Mouse (Mus musculus) kidney, adult 2 months (tissue): Measurements from ENCODE around the gene Farsa. TPM values are rescaled to one million over a fixed set of nuclear protein-coding genes. Genes with fewer than 3 reads are reported as not detected.

Experiments
- DNase-seq: peaks from one replicate; pipeline ENCODE4 v3.0.0; 2021
- H3K27ac ChIP-seq: fragments of 200-500 bp; 2 replicates; pipeline ENCODE4 v1.5.1; 2012; ENCODE audit warnings: low read depth, low read length, control low read depth, inconsistent platforms; ENCODE audit not compliant: insufficient read depth
- H3K27me3 ChIP-seq: fragments of 200-500 bp; replicated peaks from 2 replicates; pipeline ENCODE4 v1.6.1; 2012; ENCODE audit warnings: mild to moderate bottlenecking, moderate library complexity, low read length, inconsistent platforms; ENCODE audit not compliant: control insufficient read depth, insufficient read depth
- H3K36me3 ChIP-seq: fragments of 200-500 bp; 2 replicates; pipeline ENCODE4 v1.6.1; 2012; ENCODE audit warnings: mild to moderate bottlenecking, moderate library complexity, low read length, inconsistent platforms; ENCODE audit not compliant: control insufficient read depth, insufficient read depth
- H3K4me1 ChIP-seq: fragments of 200-500 bp; 2 replicates; pipeline ENCODE4 v1.6.1; 2011; ENCODE audit warnings: low read length; ENCODE audit not compliant: control insufficient read depth, insufficient read depth
- H3K4me3 ChIP-seq: fragments of 200-500 bp; 2 replicates; pipeline ENCODE4 v1.5.1; 2011; ENCODE audit warnings: mild to moderate bottlenecking, low read depth, low read length, control low read depth; ENCODE audit not compliant: insufficient read depth
- CTCF ChIP-seq: fragments of 200-500 bp; conservative IDR thresholded peaks from 2 replicates; pipeline ENCODE4 v1.5.1; 2011; ENCODE audit warnings: low read depth, mild to moderate bottlenecking, control low read depth, low read length, moderate library complexity, mixed read lengths; ENCODE audit not compliant: insufficient read depth, insufficient read length
- POLR2A ChIP-seq: fragments of 200-500 bp; IDR thresholded peaks from one replicate; pipeline ENCODE4 v1.6.1; 2011; ENCODE audit warnings: low read depth, low read length, control low read depth
- WGBS: fragments of 180-500 bp; shearing (Covaris S2); methylation state at CpG from one replicate; pipeline ENCODE4 v1.1.7; 2018; 5-methylcytosine and 5-hydroxymethylcytosine counted together
- polyA plus RNA-seq: library from polyadenylated mRNA; depleted of rRNA; stranded (reverse); fragments of >200 nt; gene quantifications from 2 replicates; pipeline ENCODE4 v1.2.3, GENCODE M21; 2012; rRNA removed

Farsa gene
- polyA plus RNA-seq: 37.5 and 37.6 TPM in 2 replicates

DNA sequence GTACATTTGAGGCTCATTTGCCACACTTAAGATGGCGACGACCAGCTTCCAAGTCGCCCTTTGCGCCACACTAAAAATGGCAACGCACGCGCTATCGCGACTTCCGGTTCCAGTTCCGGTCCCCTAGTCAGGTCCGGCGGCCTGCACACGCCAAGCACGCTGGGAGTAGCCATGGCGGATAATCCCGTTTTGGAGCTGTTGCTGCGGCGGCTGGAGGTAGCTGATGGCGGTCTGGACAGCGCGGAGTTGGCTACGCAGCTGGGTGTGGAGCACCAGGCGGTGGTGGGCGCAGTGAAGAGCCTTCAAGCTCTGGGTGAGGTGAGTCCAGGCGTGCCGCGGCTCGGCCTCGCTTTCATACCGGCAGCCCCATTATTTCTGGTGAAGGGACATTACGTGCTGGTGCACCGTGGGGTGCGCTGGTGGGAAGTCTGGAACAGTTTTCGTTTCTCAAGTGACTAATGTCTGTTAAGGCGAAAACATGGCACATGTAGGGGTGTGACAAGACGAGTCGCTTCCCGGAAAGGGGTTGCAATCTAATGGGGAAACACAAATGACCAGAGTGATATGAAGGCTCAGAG lies at the start of gene Farsa:
Gene Farsa, plus strand, starts transcription at position 126 of the 578 bp plus-strand sequence.
- DNase-seq: peak; percentile 96
- WGBS: under 1% methylated on average over 39 of the region's 39 CpGs
- TF ChIP-seq CTCF (no peak), POLR2A (peak; percentile 83)
- H3K27ac ChIP-seq: peak within 1 kb of the TSS; percentile 69
- peak within 1 kb of the TSS; percentile 90 for H3K4me3 ChIP-seq
- no peaks in the 10 kb centered on the region for H3K27me3 ChIP-seq
- H3K4me1 ChIP-seq: peaks cover 6% of the 10 kb centered on the region; the same call in 1 of the 2 replicates
- no peaks in the 10 kb centered on the region for H3K36me3 ChIP-seq

DNA sequence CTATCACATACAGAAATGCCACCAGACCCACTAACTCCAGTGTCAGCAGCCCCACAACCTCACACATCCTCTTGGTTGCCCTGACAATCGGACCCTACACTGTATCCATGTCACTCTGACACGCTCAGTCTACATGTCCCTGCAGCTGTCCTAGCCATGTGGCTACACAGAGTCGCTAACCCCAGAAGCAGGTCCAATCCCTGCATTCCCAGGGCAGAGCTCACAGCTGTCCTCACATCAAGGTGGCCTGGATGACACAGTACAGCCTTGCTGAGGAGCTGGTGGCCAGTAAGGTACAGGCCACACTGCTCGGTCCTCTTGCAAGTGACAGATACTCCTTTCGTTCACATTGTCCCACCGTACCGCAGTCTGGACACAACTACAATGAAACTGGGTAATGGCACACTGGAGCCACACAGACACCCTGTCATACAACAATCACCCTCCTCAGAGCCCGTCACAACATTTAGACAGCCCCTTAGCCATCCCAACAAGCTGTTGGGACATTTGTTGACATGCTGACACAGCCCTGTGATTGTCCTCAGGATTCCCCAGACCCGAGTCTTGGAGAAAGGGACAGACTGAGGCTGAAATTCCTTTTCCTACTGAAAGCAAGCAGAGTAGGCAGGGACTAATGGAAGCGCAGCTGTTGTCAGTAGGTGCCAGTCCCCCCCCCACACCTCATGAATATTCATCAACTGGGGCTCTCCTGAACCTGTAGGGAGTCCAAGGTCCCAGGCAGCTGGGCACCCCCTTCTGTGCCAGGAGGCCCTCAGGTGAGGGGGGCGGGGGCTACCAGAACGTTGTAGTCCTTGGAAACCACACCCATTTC lies 47.5 kb upstream of the Farsa start:
- no peaks in the 10 kb centered on the region for H3K27me3 ChIP-seq
- no peaks in the 10 kb centered on the region; the same call in 1 of the 2 replicates for H3K4me1 ChIP-seq
- 76% methylated on average over 12 of the region's 12 CpGs for WGBS
- no peak overlapping the region for H3K4me3 ChIP-seq
- TF ChIP-seq POLR2A (no peak), CTCF (no peak)
- no peak for DNase-seq
- H3K36me3 ChIP-seq: no peaks in the 10 kb centered on the region
- H3K27ac ChIP-seq: no peak overlapping the region

DNA sequence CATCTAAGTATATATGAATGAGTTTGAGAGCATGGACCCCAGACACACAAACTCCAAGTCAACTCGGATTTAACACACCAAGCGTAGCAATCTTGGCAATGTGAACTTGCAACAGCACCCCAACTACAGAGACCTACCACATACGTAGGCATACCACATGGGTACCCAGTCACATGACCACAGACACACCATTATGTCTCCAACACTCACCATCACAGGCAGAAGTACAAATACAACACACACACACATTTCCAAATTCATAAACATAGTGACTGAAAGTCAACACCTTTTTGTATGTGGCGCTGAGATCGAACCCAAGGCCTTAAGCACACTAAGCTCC lies 46.9 kb upstream of the Farsa start:
- no peaks in the 10 kb centered on the region for H3K27me3 ChIP-seq
- no peak overlapping the region for H3K27ac ChIP-seq
- no peak for DNase-seq
- no peaks in the 10 kb centered on the region for H3K36me3 ChIP-seq
- WGBS: 84% methylated on average over 5 of the region's 5 CpGs
- no peaks in the 10 kb centered on the region; the same call in 1 of the 2 replicates for H3K4me1 ChIP-seq
- no peak for TF ChIP-seq POLR2A
- no peak for TF ChIP-seq CTCF
- H3K4me3 ChIP-seq: no peak overlapping the region

DNA sequence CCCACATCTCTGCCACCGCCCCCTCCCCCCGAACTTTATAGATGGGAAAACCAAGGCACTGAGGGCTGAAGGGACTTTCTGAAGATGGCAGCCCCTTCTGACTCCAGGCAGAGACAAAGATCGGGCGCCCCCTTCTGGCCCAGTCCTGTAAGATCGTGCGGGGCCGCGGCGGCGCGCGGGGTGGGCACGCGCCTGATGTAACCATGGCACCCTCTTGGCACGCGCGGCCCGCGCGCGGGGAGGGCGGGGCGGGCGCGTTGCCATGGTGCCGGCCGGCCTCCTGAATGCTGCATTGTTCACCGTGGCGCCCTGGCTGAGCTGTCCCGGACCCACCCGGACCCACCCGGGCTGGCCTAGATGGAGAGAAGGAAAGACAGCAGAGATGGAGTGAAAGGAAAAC lies 45.9 kb upstream of the Farsa start:
- H3K27me3 ChIP-seq: no peaks in the 10 kb centered on the region
- no peaks in the 10 kb centered on the region; the same call in 1 of the 2 replicates for H3K4me1 ChIP-seq
- peak overlapping the region; percentile 3; the same call in 1 of the 2 replicates for H3K4me3 ChIP-seq
- 1% methylated on average over 32 of the region's 32 CpGs for WGBS
- TF ChIP-seq POLR2A (no peak), CTCF (peak; percentile 65)
- H3K36me3 ChIP-seq: no peaks in the 10 kb centered on the region
- DNase-seq: peak; percentile 93
- H3K27ac ChIP-seq: no peak overlapping the region

DNA sequence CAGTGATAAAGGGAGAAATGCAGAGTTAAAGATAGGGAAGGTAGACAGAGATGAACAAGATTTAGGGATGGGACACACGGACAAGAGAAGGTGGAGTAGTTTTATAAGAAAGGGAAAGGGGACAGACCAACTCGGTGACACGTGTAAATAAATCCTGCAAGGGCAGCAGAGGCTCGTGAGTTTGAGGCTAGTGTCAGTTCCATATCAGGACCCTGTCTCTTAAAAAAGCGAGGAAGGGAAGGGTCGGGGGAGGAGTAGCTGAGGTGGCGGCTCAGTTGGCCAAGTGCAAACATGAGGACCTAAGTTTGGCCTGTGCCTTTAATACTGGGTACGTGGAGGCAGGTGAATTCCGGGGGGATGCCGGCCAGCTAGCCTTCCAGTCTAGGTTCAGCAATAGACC lies 45.5 kb upstream of the Farsa start:
- H3K36me3 ChIP-seq: no peaks in the 10 kb centered on the region
- no peaks in the 10 kb centered on the region for H3K27me3 ChIP-seq
- DNase-seq: no peak
- WGBS: 40% methylated on average over 10 of the region's 10 CpGs
- no peaks in the 10 kb centered on the region; the same call in 1 of the 2 replicates for H3K4me1 ChIP-seq
- H3K27ac ChIP-seq: no peak overlapping the region
- TF ChIP-seq POLR2A (no peak), CTCF (no peak)
- peak overlapping the region; percentile 3; the same call in 1 of the 2 replicates for H3K4me3 ChIP-seq

DNA sequence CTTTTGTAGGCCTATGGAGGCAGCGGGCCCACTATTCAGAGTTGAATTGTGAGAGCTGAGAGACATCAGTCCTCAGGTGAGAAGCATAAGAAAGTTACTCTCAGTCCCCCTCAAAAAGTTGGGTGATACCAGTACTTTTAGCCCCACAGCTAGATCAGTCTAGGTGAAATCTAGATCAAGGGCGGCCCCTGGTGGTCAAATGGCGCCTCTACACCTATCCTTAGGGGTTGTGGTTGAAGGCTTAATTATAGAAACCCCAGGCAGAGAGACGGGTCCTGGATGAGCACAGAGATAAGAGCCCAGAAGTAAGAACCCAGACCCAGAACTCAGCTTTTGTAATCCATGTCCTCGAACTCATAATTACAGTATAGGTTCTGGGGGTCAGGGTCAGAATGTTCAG lies 43.7 kb upstream of the Farsa start:
- Histone ChIP-seq H3K27ac (no peak overlapping the region), H3K4me1 (no peaks in the 10 kb centered on the region; the same call in 1 of the 2 replicates), H3K27me3 (no peaks in the 10 kb centered on the region), H3K36me3 (no peaks in the 10 kb centered on the region), H3K4me3 (no peak overlapping the region)
- DNase-seq: peak; percentile 81
- WGBS: 2% methylated on average over 5 of the region's 5 CpGs
- TF ChIP-seq POLR2A (no peak), CTCF (peak; percentile 78)

DNA sequence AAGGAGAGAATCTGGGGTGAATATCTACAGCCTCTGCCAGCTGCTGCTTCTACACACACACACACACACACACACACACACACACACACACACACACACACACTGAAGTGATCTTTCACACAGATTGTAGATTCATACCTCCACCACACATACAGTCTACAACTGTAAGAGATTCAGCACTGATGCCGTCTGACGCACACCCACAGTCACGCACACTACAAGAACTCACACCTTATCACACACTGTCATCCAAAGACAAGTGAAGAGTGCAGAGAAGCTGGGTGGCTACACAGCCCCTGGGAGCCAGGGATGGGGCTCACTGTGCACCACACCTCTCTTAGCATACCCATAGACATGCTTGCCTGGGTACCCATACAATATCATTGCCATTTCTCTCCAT lies 43.0 kb upstream of the Farsa start:
- H3K4me3 ChIP-seq: no peak overlapping the region
- H3K36me3 ChIP-seq: no peaks in the 10 kb centered on the region
- no peaks in the 10 kb centered on the region for H3K27me3 ChIP-seq
- no peak overlapping the region for H3K27ac ChIP-seq
- H3K4me1 ChIP-seq: no peaks in the 10 kb centered on the region; the same call in 1 of the 2 replicates
- WGBS: 88% methylated on average over 3 of the region's 3 CpGs
- TF ChIP-seq CTCF: no peak
- TF ChIP-seq POLR2A: no peak
- no peak for DNase-seq
